Mouse (Mus musculus) kidney, postnatal 0 days (tissue): ENCODE results near the gene Fbxo3. TPM values are rescaled to one million over a fixed set of nuclear protein-coding genes. Genes with fewer than 3 reads are reported as not detected.
"Not testable (repeated sequence)": the region's sequence is repeated elsewhere in the genome, so short reads cannot be mapped to it uniquely, and the experiment has no call there.

ENCODE experiments used
- ATAC-seq: fragments of 200-750 bp; cut with Nextera tagmentation; replicated peaks from 2 replicates; pipeline ENCODE4 v1.8.0; 2017; ENCODE audit warnings: low read depth, moderate number of reproducible peaks, moderate TSS enrichment, moderate library complexity; ENCODE audit not compliant: low FRiP score
- DNase-seq: peaks from one replicate; pipeline ENCODE4 v3.0.0-alpha.2; 2016; ENCODE audit warnings: low spot score
- H3K27ac ChIP-seq: fragments of 300-500 bp; sonication (generic); 2 replicates; pipeline ENCODE4 v1.5.1; 2014; ENCODE audit warnings: mild to moderate bottlenecking
- H3K27me3 ChIP-seq: fragments of 300-500 bp; sonication (generic); 2 replicates; pipeline ENCODE4 v1.6.1; 2014; ENCODE audit warnings: low read length, mixed read lengths; ENCODE audit not compliant: insufficient read depth
- H3K36me3 ChIP-seq: fragments of 300-500 bp; sonication (generic); 2 replicates; pipeline ENCODE4 v1.6.1; 2014; ENCODE audit warnings: low read length, mixed read lengths; ENCODE audit not compliant: insufficient read depth
- H3K4me1 ChIP-seq: fragments of 300-500 bp; sonication (generic); replicated peaks from 2 replicates; pipeline ENCODE4 v1.6.1; 2014; ENCODE audit warnings: antibody characterized with exemption, low read length, mixed read lengths; ENCODE audit not compliant: insufficient read depth
- H3K4me2 ChIP-seq: fragments of 300-500 bp; sonication (generic); 2 replicates; pipeline ENCODE4 v1.6.1; 2014; ENCODE audit warnings: mild to moderate bottlenecking, low read length, moderate library complexity, mixed read lengths
- H3K4me3 ChIP-seq: fragments of 300-500 bp; sonication (generic); replicated peaks from 2 replicates; pipeline ENCODE4 v1.5.1; 2014; ENCODE audit warnings: low read depth, low read length
- H3K9ac ChIP-seq: fragments of 300-500 bp; sonication (generic); 2 replicates; pipeline ENCODE4 v1.6.1; 2014; ENCODE audit warnings: low read depth, low read length
- H3K9me3 ChIP-seq: fragments of 300-500 bp; sonication (generic); replicated peaks from 2 replicates; pipeline ENCODE4 v1.6.1; 2016; ENCODE audit warnings: low read length, inconsistent platforms, mixed read lengths
- CTCF ChIP-seq: IDR thresholded peaks from 2 replicates; pipeline ENCODE4 v1.5.1; 2016; ENCODE audit warnings: antibody characterized with exemption, low read depth, mild to moderate bottlenecking, moderate library complexity
- WGBS: fragments of 180-500 bp; shearing (Covaris S2); extraction: QIAGEN DNeasy Blood & Tissue Kit; methylation state at CpG from one replicate; pipeline ENCODE4 v1.1.7; 2014; 5-methylcytosine and 5-hydroxymethylcytosine counted together
- polyA plus RNA-seq: library from polyadenylated mRNA; unstranded; fragments of >200 nt; fragmentation: Nextera tagmentation; extraction: Ambion mirVana; gene quantifications from 2 replicates; pipeline ENCODE4 v1.2.1, GENCODE M21; 2015

Fbxo3 gene
- polyA plus RNA-seq, 1 experiment from 2014 or later, result 49.0 TPM

DNA sequence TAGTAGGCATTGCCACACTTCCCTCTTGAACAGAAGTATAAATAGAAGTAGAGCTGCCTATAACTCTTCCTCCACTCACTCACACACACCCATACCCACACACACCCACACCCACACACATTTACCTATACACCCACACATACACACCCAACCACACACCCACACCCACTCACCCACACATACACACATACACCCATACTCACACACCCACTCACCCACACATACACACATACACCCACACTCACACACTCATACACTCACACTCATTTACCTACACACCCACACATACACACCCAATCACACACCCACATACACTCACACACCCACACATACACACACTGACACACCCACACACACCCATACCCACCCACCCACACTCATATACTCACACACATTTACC lies 55.0 kb downstream of the Fbxo3 start:
- Histone ChIP-seq H3K4me1 (no peaks in the 10 kb centered on the region), H3K27ac (no peak overlapping the region), H3K27me3 (no peaks in the 10 kb centered on the region), H3K4me3 (no peak overlapping the region), H3K9ac (no peak overlapping the region), H3K4me2 (no peak overlapping the region), H3K36me3 (no peaks in the 10 kb centered on the region), H3K9me3 (no peaks in the 10 kb centered on the region)
- DNase-seq (no peak), ATAC-seq (no peak; the same call in 1 of the 2 replicates)
- TF ChIP-seq CTCF, result no peak

DNA sequence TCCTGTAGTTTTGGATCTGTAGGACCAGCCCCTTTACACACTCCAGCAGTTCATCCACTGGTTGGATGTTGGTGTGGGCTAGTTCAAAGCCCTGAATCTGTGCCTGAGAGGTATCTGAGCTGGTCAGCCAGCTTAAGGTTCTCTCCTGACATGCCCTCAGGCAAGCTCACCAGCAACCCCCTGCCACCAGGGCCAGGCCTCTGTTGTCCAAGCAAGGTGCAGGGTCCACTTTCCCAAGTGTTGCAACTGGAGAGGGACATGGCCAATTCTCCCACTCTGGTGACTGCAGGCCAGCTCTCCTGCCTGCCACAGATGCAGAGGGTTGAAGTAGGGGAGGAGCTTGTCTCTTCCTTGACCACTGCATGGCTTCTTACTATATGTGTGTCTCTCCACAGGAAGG lies 56.5 kb downstream of the Fbxo3 start:
- not testable (repeated sequence) for DNase-seq, H3K9ac ChIP-seq, H3K4me3 ChIP-seq, H3K9me3 ChIP-seq, H3K4me1 ChIP-seq, H3K27ac ChIP-seq, H3K4me2 ChIP-seq, H3K36me3 ChIP-seq, H3K27me3 ChIP-seq, ATAC-seq

DNA sequence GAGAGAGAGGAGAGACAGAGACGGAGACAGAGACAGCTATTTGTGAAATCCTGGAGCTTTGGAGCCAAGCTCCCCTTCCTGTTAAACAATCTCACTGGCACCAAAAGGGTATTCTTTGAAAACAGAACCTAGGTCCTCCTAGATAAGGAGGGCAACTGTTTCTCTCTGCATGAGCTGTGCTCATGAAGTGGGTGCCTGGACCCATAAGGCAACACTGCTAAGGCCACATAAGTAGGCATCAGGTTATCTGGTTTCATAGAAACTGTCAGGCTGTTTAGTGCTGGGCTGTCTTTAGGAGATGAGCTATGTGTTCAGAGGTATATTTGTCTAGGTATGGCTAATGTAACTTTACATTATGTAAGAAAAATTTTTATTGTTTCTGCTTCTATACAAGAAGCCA lies 60.0 kb downstream of the Fbxo3 start:
- not testable (repeated sequence) for H3K4me3 ChIP-seq, H3K27ac ChIP-seq, H3K36me3 ChIP-seq, ATAC-seq, DNase-seq, H3K9me3 ChIP-seq, H3K27me3 ChIP-seq, H3K4me2 ChIP-seq, H3K4me1 ChIP-seq, H3K9ac ChIP-seq
- WGBS, result 50% methylated on average over 1 of the region's 1 CpGs

DNA sequence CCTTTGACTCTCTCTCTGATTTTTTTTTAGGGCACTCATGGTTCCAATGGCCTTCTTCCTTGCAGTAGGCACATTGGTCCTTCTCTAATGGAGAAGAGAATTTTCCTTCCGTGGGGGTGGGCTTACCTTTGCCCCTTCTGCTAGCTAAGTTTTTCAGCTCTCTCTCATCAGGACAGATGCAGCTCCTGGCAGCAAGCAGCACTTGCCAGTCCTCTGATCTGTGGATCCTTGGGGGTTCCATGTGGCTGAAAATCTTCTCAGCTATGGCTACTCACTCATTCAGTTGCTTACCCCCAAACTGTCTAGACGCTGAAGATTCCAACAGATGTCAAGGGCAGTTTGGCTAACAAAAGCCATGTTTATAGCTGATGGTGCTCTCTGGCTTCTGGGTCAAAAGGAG lies 65.8 kb downstream of the Fbxo3 start:
- H3K4me2 ChIP-seq, result no peak overlapping the region
- WGBS, result 64% methylated on average over 2 of the region's 2 CpGs
- H3K4me3 ChIP-seq, result no peak overlapping the region
- H3K9me3 ChIP-seq, result no peaks in the 10 kb centered on the region
- H3K9ac ChIP-seq, result no peak overlapping the region
- DNase-seq, result no peak
- ATAC-seq, result no peak
- no peaks in the 10 kb centered on the region for H3K36me3 ChIP-seq
- no peak for TF ChIP-seq CTCF
- no peaks in the 10 kb centered on the region for H3K27me3 ChIP-seq
- no peak overlapping the region for H3K27ac ChIP-seq
- no peaks in the 10 kb centered on the region for H3K4me1 ChIP-seq

DNA sequence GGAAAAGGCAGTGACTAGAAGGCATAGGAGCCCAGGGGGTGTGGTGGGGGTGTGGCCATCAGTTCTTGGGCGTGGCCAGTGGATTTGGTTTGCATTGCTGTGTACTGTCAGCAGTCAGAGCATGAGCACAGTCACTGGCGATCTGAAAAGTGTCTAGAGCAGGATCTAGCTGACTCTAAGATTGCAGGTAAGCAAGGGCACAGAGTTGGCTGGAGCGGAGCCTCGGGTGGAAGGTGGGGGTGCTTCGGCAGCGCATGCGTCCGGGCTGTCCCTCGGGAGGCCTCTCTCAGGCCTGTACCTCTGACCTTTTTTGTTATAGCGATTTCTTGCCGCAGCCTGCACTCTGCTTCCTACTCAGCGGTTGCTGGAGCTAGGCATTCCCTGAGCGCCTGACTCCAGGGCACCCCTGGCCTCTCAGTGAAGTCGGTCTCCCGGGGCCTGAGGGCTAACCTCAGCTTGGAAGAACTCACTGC lies 68.3 kb downstream of the Fbxo3 start, which contains the start of gene Cd59a:
Gene Cd59a, plus strand, starts transcription at position 61 of the 473 bp plus-strand sequence.
- 4% methylated on average over 15 of the region's 15 CpGs for whole genome bisulfite sequencing
- Histone ChIP-seq H3K27ac (peak within 1 kb of the TSS; percentile 92), H3K9ac (peak within 1 kb of the TSS; percentile 71), H3K36me3 (no peaks in the 10 kb centered on the region), H3K4me2 (peak within 1 kb of the TSS; percentile 88), H3K9me3 (no peaks in the 10 kb centered on the region), H3K4me1 (no peaks in the 10 kb centered on the region), H3K27me3 (no peaks in the 10 kb centered on the region), H3K4me3 (peak within 1 kb of the TSS; percentile 47)
- TF ChIP-seq CTCF, result no peak
- ATAC-seq, result peak; percentile 94
- peak; percentile 93 for DNase-seq

DNA sequence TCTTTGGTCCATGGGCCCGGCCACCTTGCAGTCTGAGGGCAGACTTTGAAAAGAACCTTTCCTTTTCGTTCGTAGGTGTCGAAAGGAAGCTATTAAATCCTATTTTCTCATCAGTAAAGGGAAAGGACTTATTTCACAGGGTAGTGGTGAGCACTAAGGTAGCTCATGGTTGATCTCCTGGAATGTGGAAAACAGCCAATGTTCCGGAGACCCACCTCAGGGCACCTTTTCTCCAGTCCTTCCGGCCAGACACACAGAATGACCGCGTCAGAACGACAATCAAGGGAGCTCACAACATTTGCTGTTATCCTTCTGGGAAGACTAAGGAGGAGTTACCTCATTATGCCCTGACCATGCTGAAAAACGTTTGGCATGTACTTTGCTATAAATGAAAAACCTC lies 68.7 kb downstream of the Fbxo3 start:
- Histone ChIP-seq H3K9me3 (no peaks in the 10 kb centered on the region), H3K4me2 (peak overlapping the region; percentile 88), H3K27ac (peak overlapping the region; percentile 92), H3K9ac (peak overlapping the region; percentile 71), H3K36me3 (no peaks in the 10 kb centered on the region), H3K27me3 (no peaks in the 10 kb centered on the region), H3K4me1 (no peaks in the 10 kb centered on the region), H3K4me3 (peak overlapping the region; percentile 47)
- TF ChIP-seq CTCF, result no peak
- WGBS, result 15% methylated on average over 10 of the region's 10 CpGs
- ATAC-seq (0 out of 2 replicates have a peak, but pooled peaks have one; percentile 23), DNase-seq (no peak)

DNA sequence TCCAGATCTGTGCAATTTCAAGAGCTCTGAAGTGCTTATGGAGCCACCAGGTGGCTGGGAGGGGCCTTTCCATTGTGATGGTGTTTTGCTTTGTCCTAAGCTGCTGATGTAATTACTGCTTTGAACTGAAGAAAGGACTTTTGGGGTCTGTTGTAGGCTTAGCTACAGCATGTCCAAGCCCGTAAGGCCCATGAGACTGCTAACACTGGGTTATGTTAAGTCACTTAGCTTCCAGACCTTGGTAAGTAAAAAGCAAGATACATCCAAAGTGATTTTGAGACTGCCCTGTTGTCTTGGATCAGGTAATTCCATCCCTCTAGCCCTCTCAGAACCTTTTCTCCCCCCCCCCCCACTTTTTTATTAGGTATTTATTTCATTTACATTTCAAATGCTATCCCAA lies 69.3 kb downstream of the Fbxo3 start:
- H3K36me3 ChIP-seq, H3K9me3 ChIP-seq, H3K9ac ChIP-seq, H3K27ac ChIP-seq, H3K27me3 ChIP-seq, H3K4me1 ChIP-seq, DNase-seq, H3K4me3 ChIP-seq, ATAC-seq: not testable (repeated sequence)
- peak overlapping the region; percentile 88 for H3K4me2 ChIP-seq
- 0 out of 2 replicates have a peak, but pooled peaks have one; percentile 3 for TF ChIP-seq CTCF
- WGBS, result 71% methylated on average over 1 of the region's 1 CpGs

DNA sequence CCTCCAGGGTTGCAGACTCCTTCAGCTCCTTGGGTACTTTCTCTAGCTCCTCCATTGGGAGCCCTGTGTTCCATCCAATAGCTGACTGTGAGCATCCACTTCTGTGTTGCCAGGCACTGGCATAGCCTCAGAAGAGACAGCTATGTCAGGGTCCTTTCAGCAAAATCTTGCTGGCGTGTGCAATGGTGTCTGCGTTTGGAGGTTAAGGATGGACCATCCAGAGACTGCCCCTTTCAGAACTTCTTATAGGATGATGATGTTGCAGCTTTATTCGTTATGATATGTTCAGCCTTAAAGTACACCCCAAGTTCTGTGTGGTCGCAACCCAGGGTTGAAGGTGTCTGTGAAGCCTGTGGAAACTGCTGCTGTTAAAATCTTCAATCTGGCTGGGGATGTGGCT lies 69.9 kb downstream of the Fbxo3 start:
- H3K9ac ChIP-seq, DNase-seq, ATAC-seq, H3K9me3 ChIP-seq, H3K27ac ChIP-seq, H3K4me3 ChIP-seq, H3K4me2 ChIP-seq, H3K27me3 ChIP-seq, H3K4me1 ChIP-seq, H3K36me3 ChIP-seq: not testable (repeated sequence)
- 95% methylated on average over 4 of the region's 4 CpGs for WGBS
